Mouse (Mus musculus) embryonic facial prominence, embryonic 10.5 days (tissue): Measurements from ENCODE around the gene Acpp. TPM values are rescaled to one million over a fixed set of nuclear protein-coding genes. Genes with fewer than 3 reads are reported as not detected.

ENCODE experiments used
- DNase-seq: peaks from one replicate; pipeline ENCODE4 v3.0.0-alpha.2; 2017; ENCODE audit warnings: low spot score
- H3K27ac ChIP-seq: fragments of 300-500 bp; sonication (generic); replicated peaks from 2 replicates; pipeline ENCODE4 v1.5.1; 2016; ENCODE audit warnings: mild to moderate bottlenecking
- H3K27me3 ChIP-seq: fragments of 300-500 bp; sonication (generic); replicated peaks from 2 replicates; pipeline ENCODE4 v1.6.1; 2016; ENCODE audit warnings: low read depth, mild to moderate bottlenecking; ENCODE audit not compliant: poor library complexity, severe bottlenecking
- H3K36me3 ChIP-seq: fragments of 300-500 bp; sonication (generic); replicated peaks from 2 replicates; pipeline ENCODE4 v1.6.1; 2016; ENCODE audit warnings: mild to moderate bottlenecking, moderate library complexity
- H3K4me1 ChIP-seq: fragments of 300-500 bp; sonication (generic); 2 replicates; pipeline ENCODE4 v1.6.1; 2016
- H3K4me3 ChIP-seq: fragments of 300-500 bp; sonication (generic); 2 replicates; pipeline ENCODE4 v1.5.1; 2016; ENCODE audit warnings: mild to moderate bottlenecking, moderate library complexity
- H3K9me3 ChIP-seq: fragments of 300-500 bp; sonication (generic); 2 replicates; pipeline ENCODE4 v1.6.1; 2016; ENCODE audit warnings: mild to moderate bottlenecking
- WGBS: fragments of 180-500 bp; shearing (Covaris S2); methylation state at CpG from one replicate; pipeline ENCODE4 v1.1.7; 2016; 5-methylcytosine and 5-hydroxymethylcytosine counted together
- polyA plus RNA-seq: library from polyadenylated mRNA; unstranded; fragments of >200 nt; fragmentation: Nextera tagmentation; extraction: Ambion mirVana; gene quantifications from 2 replicates; pipeline ENCODE4 v1.2.1, GENCODE M21; 2016

The Acpp gene
- polyA plus RNA-seq, 1 experiment from 2014 or later: 0.97 TPM

DNA sequence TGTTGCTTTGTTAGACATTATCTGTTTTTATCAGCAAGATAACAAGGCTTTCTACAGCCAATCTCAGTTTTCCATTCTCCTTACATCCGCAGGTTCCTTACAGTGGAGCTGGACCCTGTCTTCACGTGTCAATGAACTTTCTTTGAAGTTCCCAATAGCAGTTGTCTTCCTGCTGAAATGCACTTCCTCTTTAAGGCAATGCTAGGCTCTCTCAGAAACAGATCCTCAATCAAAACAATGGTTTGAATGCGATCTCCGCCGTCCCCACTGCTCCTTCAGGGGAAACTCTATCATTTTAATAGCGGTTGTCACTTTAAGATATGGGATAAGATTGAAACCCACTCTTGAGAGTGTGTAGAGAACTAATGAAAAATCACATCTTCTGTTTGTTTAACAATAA, 52.6 kb downstream of the Acpp start:
- H3K4me1 ChIP-seq: peaks cover 3% of the 10 kb centered on the region; the same call in 1 of the 2 replicates
- no peaks in the 10 kb centered on the region for H3K36me3 ChIP-seq
- H3K4me3 ChIP-seq: no peak overlapping the region
- no peak overlapping the region for H3K27ac ChIP-seq
- no peaks in the 10 kb centered on the region for H3K9me3 ChIP-seq
- DNase-seq: no peak
- no peaks in the 10 kb centered on the region for H3K27me3 ChIP-seq
- WGBS: 74% methylated on average over 6 of the region's 6 CpGs

GRCm38 (mm10) chr9:104282536-104282935, 55.0 kb downstream of the Acpp start:
- no peaks in the 10 kb centered on the region for H3K36me3 ChIP-seq
- H3K9me3 ChIP-seq: no peaks in the 10 kb centered on the region
- H3K4me3 ChIP-seq: no peak overlapping the region
- no peak for DNase-seq
- no peaks in the 10 kb centered on the region for H3K27me3 ChIP-seq
- no peak overlapping the region for H3K27ac ChIP-seq
- peaks cover 3% of the 10 kb centered on the region; the same call in 1 of the 2 replicates for H3K4me1 ChIP-seq
- 24% methylated on average over 8 of the region's 8 CpGs for WGBS

- Histone ChIP-seq H3K27ac (no peak overlapping the region), H3K9me3 (no peaks in the 10 kb centered on the region), H3K27me3 (no peaks in the 10 kb centered on the region), H3K4me3 (no peak overlapping the region), H3K36me3 (no peaks in the 10 kb centered on the region), H3K4me1 (peaks cover 3% of the 10 kb centered on the region; the same call in 1 of the 2 replicates)
- 75% methylated on average over 5 of the region's 5 CpGs for WGBS
- no peak for DNase-seq
Observed at GRCm38 (mm10) chr9:104281737-104282136, 55.8 kb downstream of the Acpp start.

- no peaks in the 10 kb centered on the region for H3K9me3 ChIP-seq
- WGBS: 86% methylated on average over 8 of the region's 8 CpGs
- H3K36me3 ChIP-seq: no peaks in the 10 kb centered on the region
- H3K4me1 ChIP-seq: peaks cover 3% of the 10 kb centered on the region; the same call in 1 of the 2 replicates
- H3K4me3 ChIP-seq: no peak overlapping the region
- no peaks in the 10 kb centered on the region for H3K27me3 ChIP-seq
- DNase-seq: no peak
- no peak overlapping the region for H3K27ac ChIP-seq
Observed at GRCm38 (mm10) chr9:104280725-104281495, 56.6 kb downstream of the Acpp start.

DNA sequence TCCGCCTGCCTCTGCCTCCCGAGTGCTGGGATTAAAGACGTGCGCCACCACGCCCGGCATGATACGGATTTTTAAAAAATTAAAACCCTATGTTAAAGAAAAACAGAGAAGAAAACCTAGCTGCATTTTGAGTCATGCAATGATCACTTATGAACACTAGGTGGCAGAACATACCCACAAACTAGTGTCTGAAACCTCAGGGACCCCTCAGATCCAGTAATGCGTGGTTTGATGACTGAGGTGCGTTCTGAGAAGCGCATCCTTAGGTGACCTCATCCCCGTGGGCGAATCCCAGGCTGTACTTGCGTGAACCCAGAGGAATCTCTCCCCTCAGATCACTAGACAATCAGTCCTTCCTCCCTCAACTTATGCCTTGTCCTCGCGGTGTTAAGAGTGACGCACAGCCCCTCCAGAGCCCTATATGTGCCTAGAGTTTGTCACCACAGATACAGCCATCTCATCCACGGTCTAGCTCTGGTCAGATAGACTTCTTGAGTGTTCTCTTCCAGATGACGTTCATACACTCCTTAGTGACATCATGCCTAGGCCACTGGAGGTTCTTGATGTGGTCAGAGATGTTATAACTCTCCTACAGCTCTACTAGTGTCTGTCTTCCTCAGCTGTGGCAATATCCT, 59.9 kb downstream of the Acpp start:
- H3K4me1 ChIP-seq: peaks cover 3% of the 10 kb centered on the region; the same call in 1 of the 2 replicates
- WGBS: 25% methylated on average over 18 of the region's 18 CpGs
- H3K4me3 ChIP-seq: 0 out of 2 replicates have a peak overlapping the region, but pooled peaks have one; percentile 13
- peak; percentile 25 for DNase-seq
- H3K36me3 ChIP-seq: no peaks in the 10 kb centered on the region
- H3K27ac ChIP-seq: no peak overlapping the region
- H3K27me3 ChIP-seq: no peaks in the 10 kb centered on the region
- H3K9me3 ChIP-seq: no peaks in the 10 kb centered on the region

DNA sequence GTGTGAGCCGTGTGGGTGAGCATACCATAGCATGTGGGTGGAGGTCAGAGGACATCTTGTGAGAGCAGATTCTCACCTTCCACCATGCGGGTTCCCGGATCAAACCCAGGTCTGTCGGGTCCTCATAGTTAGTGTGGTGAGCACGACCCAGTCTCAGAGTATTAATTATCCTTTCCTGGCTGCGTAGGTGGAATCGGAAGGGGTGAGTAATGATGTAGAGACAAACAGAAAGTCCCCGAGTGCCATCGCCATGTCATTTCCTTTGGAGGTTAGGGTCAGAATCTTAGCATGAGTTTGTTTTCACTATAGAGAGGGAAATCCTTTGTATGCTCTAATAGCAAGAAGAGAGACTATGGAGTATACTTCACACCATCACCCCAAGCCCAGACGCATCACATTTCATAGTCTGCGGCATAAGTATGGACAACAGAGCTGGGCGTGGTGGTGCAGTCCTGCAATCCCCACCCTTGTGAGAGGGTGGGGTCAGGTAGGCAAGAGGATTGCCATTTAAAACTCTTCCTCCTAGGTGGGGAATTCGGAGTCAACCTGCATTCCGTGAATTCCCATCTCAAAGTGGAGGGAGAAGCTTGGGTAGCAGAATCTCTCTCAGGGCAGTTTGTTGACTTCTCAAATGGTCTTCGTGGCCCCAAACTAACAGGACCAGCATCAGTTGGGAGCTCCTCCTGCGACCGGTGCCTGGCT, 62.3 kb downstream of the Acpp start:
- DNase-seq: no peak
- Histone ChIP-seq H3K27ac (no peak overlapping the region), H3K36me3 (no peaks in the 10 kb centered on the region), H3K4me3 (no peak overlapping the region), H3K9me3 (no peaks in the 10 kb centered on the region), H3K27me3 (no peaks in the 10 kb centered on the region), H3K4me1 (no peaks in the 10 kb centered on the region)
- 89% methylated on average over 17 of the region's 17 CpGs for WGBS

DNA sequence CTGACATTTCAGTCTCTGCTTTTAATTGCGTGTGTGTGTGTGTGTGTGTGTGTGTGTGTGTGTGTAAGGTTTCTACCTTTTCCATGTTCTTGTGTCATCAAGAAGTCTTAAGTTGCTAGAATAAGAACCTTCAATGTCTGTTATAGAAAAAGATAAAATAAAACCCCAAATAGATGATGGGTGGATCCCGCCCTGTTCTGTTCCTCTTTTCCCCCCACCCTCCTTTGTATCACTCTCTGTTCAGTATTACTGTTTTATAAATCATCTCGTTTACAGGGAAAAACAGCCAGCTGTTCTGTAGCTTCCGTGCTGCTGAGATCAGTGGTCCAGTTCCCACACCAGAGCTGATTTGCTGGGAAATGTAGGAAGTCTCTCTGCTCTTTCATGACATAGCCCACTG, 65.5 kb downstream of the Acpp start:
- 83% methylated on average over 4 of the region's 4 CpGs for WGBS
- no peaks in the 10 kb centered on the region for H3K36me3 ChIP-seq
- no peaks in the 10 kb centered on the region for H3K4me1 ChIP-seq
- no peak for DNase-seq
- H3K27ac ChIP-seq: no peak overlapping the region
- no peaks in the 10 kb centered on the region for H3K27me3 ChIP-seq
- no peak overlapping the region for H3K4me3 ChIP-seq
- H3K9me3 ChIP-seq: no peaks in the 10 kb centered on the region

DNA sequence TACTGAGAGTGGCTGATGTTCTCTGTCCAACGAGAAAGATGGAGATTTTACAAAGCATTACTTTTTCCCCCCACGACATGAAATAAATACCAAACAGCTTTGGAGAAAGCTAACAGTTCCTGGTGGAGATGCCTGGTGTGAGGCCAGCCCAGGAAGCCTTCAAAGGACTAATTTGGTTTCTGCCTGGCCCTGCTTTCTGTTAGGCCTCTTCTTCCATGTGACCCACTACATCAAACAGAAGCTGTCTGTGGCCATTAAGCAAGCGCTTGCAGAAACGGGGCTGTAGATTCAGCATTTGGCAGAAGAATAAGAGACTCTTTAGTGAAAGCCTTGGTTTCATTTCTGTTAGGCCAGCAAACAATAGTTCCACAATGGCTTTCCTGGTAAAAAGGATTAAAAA, 65.9 kb downstream of the Acpp start:
- no peak overlapping the region for H3K27ac ChIP-seq
- no peak for DNase-seq
- no peaks in the 10 kb centered on the region for H3K4me1 ChIP-seq
- WGBS: 81% methylated on average over 4 of the region's 4 CpGs
- H3K27me3 ChIP-seq: no peaks in the 10 kb centered on the region
- no peaks in the 10 kb centered on the region for H3K9me3 ChIP-seq
- no peaks in the 10 kb centered on the region for H3K36me3 ChIP-seq
- no peak overlapping the region for H3K4me3 ChIP-seq

DNA sequence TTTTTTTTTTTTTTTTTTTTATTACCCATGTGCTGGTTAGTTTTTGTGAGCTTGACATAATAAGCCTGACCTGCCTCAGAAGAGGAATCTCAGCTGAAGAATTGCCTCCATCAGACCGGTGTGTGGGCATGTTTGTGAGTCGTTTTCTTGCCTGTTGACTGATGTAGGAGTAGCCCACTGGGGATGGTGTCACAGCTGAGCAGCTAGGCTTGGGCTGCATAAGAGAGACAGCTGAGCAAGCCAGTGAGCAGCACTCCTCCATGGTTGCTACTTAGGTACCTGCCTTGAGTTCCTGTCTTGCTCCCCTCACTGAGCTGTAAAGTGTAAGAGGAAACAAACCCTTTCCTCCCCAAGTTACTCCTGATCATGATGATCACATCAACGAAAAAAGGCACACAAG, 67.6 kb downstream of the Acpp start:
- DNase-seq: no peak
- Histone ChIP-seq H3K4me1 (no peaks in the 10 kb centered on the region), H3K27ac (no peak overlapping the region), H3K27me3 (no peaks in the 10 kb centered on the region), H3K4me3 (no peak overlapping the region), H3K36me3 (no peaks in the 10 kb centered on the region), H3K9me3 (no peaks in the 10 kb centered on the region)
- 84% methylated on average over 3 of the region's 3 CpGs for WGBS

DNA sequence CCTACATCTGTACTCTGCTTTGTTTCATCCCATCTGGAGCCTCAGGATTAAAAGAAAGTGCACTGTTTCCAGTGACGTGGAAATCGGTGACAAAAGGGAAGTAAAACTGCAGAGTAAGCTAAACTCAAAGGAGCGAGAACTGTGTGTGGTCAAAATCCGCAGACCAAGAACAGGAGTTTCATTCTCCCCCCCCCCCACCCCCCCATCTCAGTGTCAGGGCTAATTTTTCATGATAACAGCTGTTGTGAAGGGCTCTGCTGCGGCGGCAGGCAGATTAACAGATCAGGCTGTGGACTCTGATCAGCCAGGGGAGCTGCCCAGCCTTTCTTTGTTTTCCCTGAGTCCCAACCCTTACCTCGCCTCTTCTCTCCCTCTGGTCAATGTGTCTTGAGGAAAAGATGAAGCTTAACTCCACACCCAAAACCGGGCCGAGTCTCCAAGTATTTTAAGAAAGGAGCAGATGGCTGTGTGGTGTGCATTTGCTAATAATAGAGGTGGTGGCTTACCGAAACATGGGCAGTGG, 68.1 kb downstream of the Acpp start:
- no peak overlapping the region for H3K27ac ChIP-seq

DNA sequence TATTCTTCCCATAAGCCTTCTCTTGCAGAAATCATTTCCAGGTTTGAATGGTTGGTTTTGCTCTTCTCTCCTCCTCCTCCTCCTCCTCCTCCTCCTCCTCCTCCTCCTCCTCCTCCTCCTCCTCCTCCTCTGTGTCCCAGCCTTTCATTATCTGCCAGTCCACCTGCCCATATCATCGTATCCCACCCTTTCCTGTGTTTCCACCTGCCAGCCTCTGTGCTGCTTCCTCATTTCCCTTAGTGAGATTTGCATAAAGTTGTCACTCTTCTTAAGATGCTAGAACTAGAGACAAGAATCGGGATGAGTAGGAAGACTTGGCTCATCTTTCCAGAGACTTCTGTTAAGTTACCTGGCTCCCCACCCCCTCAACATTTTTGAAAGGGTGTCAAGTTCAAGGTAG, 73.0 kb downstream of the Acpp start:
- Histone ChIP-seq H3K36me3 (no peaks in the 10 kb centered on the region), H3K4me3 (no peak overlapping the region), H3K4me1 (peaks cover 23% of the 10 kb centered on the region), H3K27ac (no peak overlapping the region), H3K9me3 (no peaks in the 10 kb centered on the region), H3K27me3 (no peaks in the 10 kb centered on the region)
- whole genome bisulfite sequencing: 74% methylated on average over 2 of the region's 2 CpGs
- DNase-seq: no peak

More for the DNA sequence above, 68.1 kb downstream of the Acpp start:
- no peak overlapping the region for H3K4me3 ChIP-seq
- no peaks in the 10 kb centered on the region for H3K27me3 ChIP-seq
- DNase-seq: no peak
- no peaks in the 10 kb centered on the region for H3K9me3 ChIP-seq
- no peaks in the 10 kb centered on the region for H3K4me1 ChIP-seq
- 54% methylated on average over 10 of the region's 10 CpGs for WGBS
- H3K36me3 ChIP-seq: no peaks in the 10 kb centered on the region

DNA sequence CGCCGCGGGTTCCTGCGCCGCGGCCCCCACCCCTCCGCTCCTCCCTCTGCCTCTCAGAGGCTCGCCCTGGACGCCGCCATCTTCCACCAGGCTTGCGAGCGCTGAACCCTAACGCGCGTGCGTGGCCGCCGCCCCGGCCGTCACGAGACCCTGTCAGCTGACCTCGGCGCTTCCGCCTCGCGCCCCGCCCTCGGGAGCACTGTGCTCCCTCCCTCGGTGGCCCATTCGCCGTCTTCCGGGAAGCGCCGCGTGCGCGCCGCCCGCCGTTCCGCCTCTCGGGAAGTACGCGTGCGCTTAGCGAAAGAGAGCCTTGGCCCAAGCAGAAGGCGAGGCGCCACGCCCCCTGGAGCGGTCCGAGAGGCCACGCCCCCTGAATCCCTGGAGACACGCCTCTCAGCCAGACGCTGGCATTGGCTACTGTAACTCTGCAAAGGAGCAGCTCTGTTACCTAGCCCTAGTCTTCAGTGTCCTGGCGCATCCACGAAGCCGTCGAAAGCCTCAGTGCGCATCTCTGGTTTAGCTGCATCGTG, 74.7 kb downstream of the Acpp start, which contains the start of gene Dnajc13:
Dnajc13 (minus strand) TSS at position 108 of the 530 bp plus-strand sequence.
- DNase-seq: peak; percentile 99
- peaks cover 23% of the 10 kb centered on the region for H3K4me1 ChIP-seq
- no peaks in the 10 kb centered on the region for H3K36me3 ChIP-seq
- peak within 1 kb of the TSS; percentile 92 for H3K27ac ChIP-seq
- no peaks in the 10 kb centered on the region for H3K9me3 ChIP-seq
- no peaks in the 10 kb centered on the region for H3K27me3 ChIP-seq
- H3K4me3 ChIP-seq: peak within 1 kb of the TSS; percentile 93
- WGBS: under 1% methylated on average over 60 of the region's 60 CpGs
